Mouse (Mus musculus) kidney, embryonic 14.5 days (tissue): ENCODE measurements at regions not wholly inside any gene's neighbourhood (a gene's known extent, or its start where the extent isn't known, plus 50 kb on each side); places are given as distances from the start of the nearest gene placed in this dataset.

Source experiments
- ATAC-seq: fragments of 200-750 bp; cut with Nextera tagmentation; 2 replicates; pipeline ENCODE4 v1.8.0; 2017; ENCODE audit warnings: moderate number of reproducible peaks, mild to moderate bottlenecking, moderate TSS enrichment, moderate library complexity; ENCODE audit not compliant: low FRiP score, low TSS enrichment
- H3K27ac ChIP-seq: fragments of 300-500 bp; sonication (generic); 2 replicates; pipeline ENCODE4 v1.5.1; 2014; ENCODE audit warnings: low read depth, mild to moderate bottlenecking, low read length, moderate library complexity, mixed read lengths
- H3K27me3 ChIP-seq: fragments of 300-500 bp; sonication (generic); 2 replicates; pipeline ENCODE4 v1.6.1; 2014; ENCODE audit warnings: mild to moderate bottlenecking, low read length; ENCODE audit not compliant: control insufficient read depth, insufficient read depth
- H3K36me3 ChIP-seq: fragments of 300-500 bp; sonication (generic); 2 replicates; pipeline ENCODE4 v1.6.1; 2014; ENCODE audit warnings: low read length, mixed read lengths; ENCODE audit not compliant: control insufficient read depth, insufficient read depth
- H3K4me1 ChIP-seq: fragments of 300-500 bp; sonication (generic); 2 replicates; pipeline ENCODE4 v1.6.1; 2014; ENCODE audit warnings: low read length, mixed read lengths; ENCODE audit not compliant: control insufficient read depth, insufficient read depth
- H3K4me2 ChIP-seq: fragments of 300-500 bp; sonication (generic); replicated peaks from 2 replicates; pipeline ENCODE4 v1.6.1; 2014; ENCODE audit warnings: low read depth, mild to moderate bottlenecking, low read length
- H3K4me3 ChIP-seq: fragments of 300-500 bp; sonication (generic); 2 replicates; pipeline ENCODE4 v1.5.1; 2014; ENCODE audit warnings: mild to moderate bottlenecking, low read length
- H3K9ac ChIP-seq: fragments of 300-500 bp; sonication (generic); 2 replicates; pipeline ENCODE4 v1.6.1; 2014; ENCODE audit warnings: low read depth, mild to moderate bottlenecking, low read length, moderate library complexity
- H3K9me3 ChIP-seq: fragments of 300-500 bp; sonication (generic); 2 replicates; pipeline ENCODE4 v1.6.1; 2016; ENCODE audit warnings: low read length; ENCODE audit not compliant: control insufficient read depth
- WGBS: fragments of 180-500 bp; shearing (Covaris S2); extraction: QIAGEN DNeasy Blood & Tissue Kit; methylation state at CpG from one replicate; pipeline ENCODE4 v1.1.7; 2014; 5-methylcytosine and 5-hydroxymethylcytosine counted together

DNA sequence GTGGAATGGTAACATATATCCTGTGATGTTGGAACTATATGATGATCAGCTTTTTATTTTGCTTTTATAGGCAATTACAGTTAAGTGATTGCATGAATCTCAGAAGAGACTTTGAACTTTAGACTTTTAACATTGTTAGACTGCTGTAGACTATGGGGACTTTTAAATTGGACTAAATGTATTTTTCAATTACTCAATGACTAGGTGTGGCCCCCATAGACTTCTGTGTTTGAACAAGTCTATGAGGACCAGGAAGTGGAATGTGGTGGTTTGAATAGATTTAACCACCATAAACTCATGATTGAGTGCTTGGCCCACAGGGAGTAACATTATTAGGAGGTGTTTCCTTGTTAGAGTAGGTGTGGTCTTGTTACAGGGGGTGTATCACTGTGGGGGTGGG is 93.9 kb upstream of the Rps6ka3 start:
- Histone ChIP-seq H3K9ac (no peak overlapping the region), H3K27ac (no peak overlapping the region), H3K4me2 (no peak overlapping the region), H3K9me3 (no peaks in the 10 kb centered on the region), H3K36me3 (no peaks in the 10 kb centered on the region), H3K27me3 (no peaks in the 10 kb centered on the region), H3K4me1 (no peaks in the 10 kb centered on the region), H3K4me3 (no peak overlapping the region)
- no peak for ATAC-seq

DNA sequence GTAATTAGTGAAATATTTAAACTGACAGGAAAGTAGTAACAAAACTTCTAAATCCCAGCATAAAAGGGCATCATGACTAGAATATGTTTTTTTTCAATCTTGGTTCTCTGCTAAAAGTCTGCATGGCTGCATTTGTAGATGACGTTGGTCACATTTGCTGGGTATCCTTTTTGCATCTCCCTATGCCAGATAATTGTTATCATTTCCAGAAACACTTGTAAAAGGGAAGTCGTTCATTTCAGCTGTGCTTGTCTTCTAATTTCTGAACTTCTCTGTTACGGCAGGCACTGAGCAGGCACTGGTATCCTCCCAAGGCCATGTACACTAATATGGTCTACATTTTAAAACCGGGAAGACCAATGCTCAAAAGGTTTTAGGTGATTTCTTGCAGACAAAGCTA is 69.6 kb upstream of the Rps6ka3 start:
- Histone ChIP-seq H3K4me2 (no peak overlapping the region), H3K4me3 (no peak overlapping the region), H3K27ac (no peak overlapping the region), H3K4me1 (no peaks in the 10 kb centered on the region), H3K9ac (no peak overlapping the region), H3K9me3 (no peaks in the 10 kb centered on the region), H3K27me3 (no peaks in the 10 kb centered on the region), H3K36me3 (no peaks in the 10 kb centered on the region)
- 77% methylated on average over 4 of the region's 4 CpGs for WGBS
- ATAC-seq, result no peak

DNA sequence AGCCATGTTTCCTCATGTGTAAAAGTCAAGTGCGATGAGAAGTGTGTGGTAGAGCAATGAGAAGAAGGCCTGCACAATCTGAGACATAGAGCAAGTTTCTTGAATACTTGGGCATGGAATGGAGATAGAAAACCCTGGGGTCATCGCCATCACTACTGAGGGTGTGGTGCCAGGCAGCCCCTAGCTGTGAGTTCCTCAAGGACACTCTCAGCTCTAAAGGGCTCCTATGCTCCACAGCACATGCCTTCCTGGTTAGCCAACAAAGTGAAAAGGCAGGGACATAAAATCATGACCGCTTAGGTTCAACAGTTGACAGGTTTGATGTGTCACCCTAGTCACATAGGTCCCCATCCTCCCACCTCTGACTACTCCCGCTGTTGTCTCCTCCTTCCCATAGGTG is 66.8 kb upstream of the Rps6ka3 start:
- Histone ChIP-seq H3K27me3 (no peaks in the 10 kb centered on the region), H3K4me2 (no peak overlapping the region), H3K4me1 (no peaks in the 10 kb centered on the region), H3K27ac (no peak overlapping the region), H3K9ac (no peak overlapping the region), H3K4me3 (no peak overlapping the region), H3K36me3 (no peaks in the 10 kb centered on the region), H3K9me3 (no peaks in the 10 kb centered on the region)
- ATAC-seq, result no peak
- 70% methylated on average over 4 of the region's 4 CpGs for WGBS

DNA sequence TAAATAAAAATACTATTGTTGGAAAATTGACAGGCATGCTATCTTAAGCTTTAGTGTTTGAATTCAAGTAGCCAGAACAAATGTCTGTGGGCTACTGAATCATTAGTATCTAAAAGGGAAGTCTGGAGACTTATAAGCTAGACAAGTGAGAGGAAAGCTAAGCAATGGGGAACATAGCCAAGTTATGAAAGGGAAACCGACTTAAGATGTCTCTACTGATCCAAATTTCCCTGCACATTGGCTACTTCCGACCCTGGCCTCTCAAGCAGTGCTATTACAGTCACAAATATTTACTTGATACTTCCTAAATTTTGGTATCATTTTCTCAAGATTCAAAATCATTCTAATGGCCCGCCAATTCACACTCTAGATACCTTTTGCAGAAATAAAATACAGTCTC is 65.4 kb upstream of the Rps6ka3 start:
- H3K4me2 ChIP-seq, result no peak overlapping the region
- WGBS, result 67% methylated on average over 3 of the region's 3 CpGs
- H3K27me3 ChIP-seq, result no peaks in the 10 kb centered on the region
- H3K27ac ChIP-seq, result no peak overlapping the region
- no peaks in the 10 kb centered on the region for H3K36me3 ChIP-seq
- no peak for ATAC-seq
- H3K4me3 ChIP-seq, result no peak overlapping the region
- H3K9me3 ChIP-seq, result no peaks in the 10 kb centered on the region
- no peaks in the 10 kb centered on the region for H3K4me1 ChIP-seq
- no peak overlapping the region for H3K9ac ChIP-seq

DNA sequence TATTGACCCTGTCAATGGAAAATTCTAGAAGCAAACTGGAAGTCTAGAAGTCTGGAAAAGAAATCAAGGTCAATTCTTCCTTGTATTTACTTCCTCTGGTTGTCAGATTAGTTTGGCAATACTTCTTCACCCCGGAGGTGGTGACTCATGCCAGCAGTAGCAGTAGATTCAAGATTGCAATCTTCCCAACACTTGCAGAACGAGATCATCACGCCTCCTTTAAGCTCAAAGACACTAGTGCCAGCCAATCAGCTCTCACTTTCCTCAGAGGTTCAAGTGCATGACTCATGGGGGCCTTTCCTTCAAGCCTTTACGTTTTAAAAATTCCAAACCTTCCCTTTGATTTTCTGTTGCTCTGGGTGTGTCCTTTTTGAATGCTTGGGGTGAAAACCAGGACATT is 64.9 kb upstream of the Rps6ka3 start:
- Histone ChIP-seq H3K9me3 (no peaks in the 10 kb centered on the region), H3K4me2 (no peak overlapping the region), H3K27me3 (no peaks in the 10 kb centered on the region), H3K36me3 (no peaks in the 10 kb centered on the region), H3K27ac (no peak overlapping the region), H3K9ac (no peak overlapping the region), H3K4me3 (no peak overlapping the region), H3K4me1 (no peaks in the 10 kb centered on the region)
- WGBS, result 72% methylated on average over 4 of the region's 4 CpGs
- ATAC-seq, result no peak

DNA sequence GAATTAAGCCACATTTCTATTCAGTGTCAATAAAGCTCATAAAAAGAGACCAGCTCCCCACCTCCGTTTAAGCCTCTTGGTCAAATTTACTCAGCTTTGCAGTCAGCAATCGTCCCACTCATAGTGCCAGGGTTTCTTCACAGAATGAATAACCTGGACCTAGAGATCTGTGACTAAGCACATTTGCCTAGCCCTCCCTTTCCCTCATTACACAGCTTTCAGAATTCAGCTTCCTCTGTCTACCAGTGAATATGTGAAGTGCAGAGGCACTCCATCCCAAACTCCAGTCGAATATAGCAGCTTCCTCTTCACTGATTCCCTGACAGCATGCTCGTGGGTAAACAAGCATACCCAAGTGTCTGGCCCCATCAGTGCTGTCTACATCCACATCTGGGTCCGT is 54.3 kb upstream of the Rps6ka3 start:
- ATAC-seq, result no peak
- H3K27me3 ChIP-seq, result no peaks in the 10 kb centered on the region
- WGBS, result 76% methylated on average over 5 of the region's 5 CpGs

DNA sequence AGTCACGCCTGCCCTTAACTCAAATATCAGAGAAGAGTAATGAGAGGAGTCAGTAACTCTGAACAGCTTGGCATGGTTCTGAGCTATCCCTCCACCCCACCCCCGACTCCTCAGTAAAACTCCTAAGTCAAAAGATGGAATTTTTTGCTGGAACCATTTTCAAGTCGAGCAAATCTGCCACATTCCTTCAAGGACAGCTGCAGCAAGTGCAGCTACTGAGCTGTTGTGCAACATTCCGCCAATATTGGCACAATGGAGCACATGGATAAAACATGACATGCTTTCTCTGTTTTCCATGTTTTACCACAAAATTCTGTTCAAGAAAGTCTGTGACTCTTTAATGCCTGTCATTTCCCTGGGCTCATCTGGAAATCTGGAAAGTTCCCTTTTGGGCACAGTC is 53.1 kb upstream of the Rps6ka3 start:
- Histone ChIP-seq H3K9ac (no peak overlapping the region), H3K27me3 (no peaks in the 10 kb centered on the region), H3K4me2 (no peak overlapping the region), H3K27ac (no peak overlapping the region), H3K9me3 (no peaks in the 10 kb centered on the region), H3K4me1 (no peaks in the 10 kb centered on the region), H3K36me3 (no peaks in the 10 kb centered on the region), H3K4me3 (no peak overlapping the region)
- no peak for ATAC-seq
- WGBS, result 67% methylated on average over 4 of the region's 4 CpGs

More for the DNA sequence above, 54.3 kb upstream of the Rps6ka3 start:
- H3K4me2 ChIP-seq, result no peak overlapping the region
- no peaks in the 10 kb centered on the region for H3K9me3 ChIP-seq
- no peak overlapping the region for H3K9ac ChIP-seq
- H3K36me3 ChIP-seq, result no peaks in the 10 kb centered on the region
- no peak overlapping the region for H3K4me3 ChIP-seq
- no peaks in the 10 kb centered on the region for H3K4me1 ChIP-seq
- H3K27ac ChIP-seq, result no peak overlapping the region

DNA sequence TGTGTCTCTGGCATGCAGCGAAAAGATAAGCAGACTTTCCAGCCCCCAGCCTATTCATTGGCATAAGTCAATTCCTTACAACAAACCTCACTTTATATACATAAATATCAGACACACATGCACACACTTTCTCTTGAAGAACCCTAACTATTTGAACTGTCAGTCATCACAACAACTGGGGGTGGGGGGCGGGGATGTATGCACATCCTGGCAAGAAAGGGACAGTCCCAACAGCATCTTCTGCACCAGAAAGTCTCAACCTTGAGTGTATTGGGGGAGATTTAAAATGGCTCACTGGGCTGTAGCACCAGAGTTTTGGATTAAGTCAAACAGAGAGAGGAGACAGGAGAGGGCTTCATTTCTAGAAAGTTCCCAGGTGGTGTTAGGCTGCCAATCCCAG is 50.4 kb upstream of the Rps6ka3 start:
- Histone ChIP-seq H3K27me3 (no peaks in the 10 kb centered on the region; the same call in 1 of the 2 replicates), H3K4me3 (no peak overlapping the region), H3K9me3 (no peaks in the 10 kb centered on the region), H3K36me3 (no peaks in the 10 kb centered on the region), H3K9ac (no peak overlapping the region), H3K4me2 (no peak overlapping the region), H3K4me1 (no peaks in the 10 kb centered on the region), H3K27ac (no peak overlapping the region)
- WGBS, result 78% methylated on average over 2 of the region's 2 CpGs
- ATAC-seq, result no peak
